Mouse (Mus musculus): ENCODE measurements around the gene Lgr4.

DNA sequence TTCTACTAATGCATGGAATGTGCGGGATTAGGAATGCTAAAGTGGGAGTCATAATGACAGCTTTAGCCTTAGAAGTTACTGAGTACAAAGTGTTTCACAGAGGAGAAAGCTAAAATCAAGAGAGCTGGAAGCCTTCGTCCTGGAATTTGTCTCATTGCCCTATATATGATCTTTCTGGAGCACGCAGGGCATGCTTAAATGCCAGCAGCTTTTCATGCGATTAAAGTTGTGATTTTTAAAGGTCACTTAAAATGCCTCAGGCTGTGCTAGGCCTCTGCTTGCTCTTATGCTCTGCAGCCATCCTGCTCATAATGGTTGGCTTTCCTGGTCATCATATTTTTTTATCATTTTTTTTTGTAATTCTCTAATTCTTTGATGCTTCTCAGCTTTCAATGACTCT, 43.7 kb downstream of the Lgr4 start:
- TF ChIP-seq CTCF (IDR thresholded peaks at IDR 0.05 in 2 of 3, conservative IDR thresholded peaks at IDR 0.05 in 1 of 3; ENCODE audit: control insufficient read depth in 1 of 3, insufficient read depth in 1 of 3, low read depth in 2 of 3, low read length in 3 of 3, poor library complexity in 1 of 3, severe bottlenecking in 1 of 3) (no peak), E2F4 (IDR thresholded peaks at IDR 0.05; ENCODE audit: borderline replicate concordance, low read depth, low read length) (no peak), POLR2A (IDR thresholded peaks at IDR 0.05; ENCODE audit: control insufficient read depth in 1 of 2, insufficient read depth in 1 of 2, low read depth in 1 of 2, low read length in 2 of 2, poor library complexity in 1 of 2) (no peak), EP300 (IDR thresholded peaks at IDR 0.05; ENCODE audit: low read depth in 1 of 2, low read length in 2 of 2) (no peak), CHD2 (IDR thresholded peaks at IDR 0.05; ENCODE audit: low read length) (no peak), KAT2A (conservative IDR thresholded peaks at IDR 0.05; ENCODE audit: low read depth, low read length) (no peak), POLR2AphosphoS5 (IDR thresholded peaks at IDR 0.05; ENCODE audit: borderline replicate concordance, low read depth, low read length) (no peak), SIN3A (IDR thresholded peaks at IDR 0.05; ENCODE audit: low read length) (no peak), ZKSCAN1 (IDR thresholded peaks at IDR 0.05; ENCODE audit: low read depth, low read length) (no peak), MAFK (IDR thresholded peaks at IDR 0.05; ENCODE audit: borderline replicate concordance, low read depth, low read length) (no peak), MYC (IDR thresholded peaks at IDR 0.05; ENCODE audit: low read depth, low read length) (no peak), GABPA (IDR thresholded peaks at IDR 0.05; ENCODE audit: low read depth, low read length) (no peak)

Measured in MEL (cell line).